Mouse (Mus musculus) CH12.LX (cell line): ENCODE measurements around the gene Serinc1. TPM values are rescaled to one million over a fixed set of nuclear protein-coding genes. Genes with fewer than 3 reads are reported as not detected.
A peak's percentile ranks its signal among the peaks of the same experiment; 100 is the strongest.

Experiments
- DNase-seq: peaks from one replicate; pipeline ENCODE4 v3.0.0-alpha.2; 2013; ENCODE audit errors: extremely low read depth
- H3K27ac ChIP-seq: 2 replicates; pipeline ENCODE4 v1.5.1; 2012; ENCODE audit warnings: low read depth, mild to moderate bottlenecking, control low read depth, moderate library complexity; ENCODE audit not compliant: insufficient read depth
- H3K27me3 ChIP-seq: replicated peaks from 2 replicates; pipeline ENCODE3; 2012; ENCODE audit warnings: inconsistent platforms
- H3K36me3 ChIP-seq, 2 experiments: replicated peaks in 1 of 2; 2 replicates each; pipeline versions ENCODE3 to v1.6.1; 2012; ENCODE audit warnings: inconsistent platforms in 1 of 2, low read length in 1 of 2, mild to moderate bottlenecking in 1 of 2, mixed read lengths in 1 of 2, moderate library complexity in 1 of 2; ENCODE audit not compliant: control insufficient read depth in 1 of 2, insufficient read depth in 1 of 2
- H3K4me1 ChIP-seq, 2 experiments: 2 replicates each; pipeline ENCODE4 v1.6.1; 2012; ENCODE audit warnings: inconsistent platforms in 1 of 2, moderate library complexity in 1 of 2; ENCODE audit not compliant: insufficient read depth in 2 of 2, control insufficient read depth in 1 of 2
- H3K4me2 ChIP-seq: 2 replicates; pipeline ENCODE4 v1.6.1; 2012; ENCODE audit warnings: low read depth, mild to moderate bottlenecking, control low read depth; ENCODE audit not compliant: poor library complexity, insufficient read depth, severe bottlenecking
- H3K4me3 ChIP-seq, 3 experiments: fragments of 150-350 bp in 1 of 3; sonication (generic) in 1 of 3; replicated peaks in 1 of 3; 2 replicates each; pipeline versions ENCODE3 to v1.5.1; 2011 to 2012; ENCODE audit warnings: low read depth in 2 of 3, low read length in 2 of 3, mild to moderate bottlenecking in 2 of 3, moderate library complexity in 2 of 3, control low read depth in 1 of 3, improper control_type of control experiment in 1 of 3, inconsistent platforms in 1 of 3, mixed read lengths in 1 of 3; ENCODE audit not compliant: poor library complexity in 1 of 3
- H3K79me2 ChIP-seq: replicated peaks from 2 replicates; pipeline ENCODE4 v1.6.1; 2012; ENCODE audit warnings: mild to moderate bottlenecking, moderate library complexity; ENCODE audit not compliant: control insufficient read depth, poor library complexity, insufficient read depth, severe bottlenecking; ENCODE audit errors: extremely low read depth
- H3K9ac ChIP-seq: 2 replicates; pipeline ENCODE4 v1.6.1; 2012; ENCODE audit warnings: low read depth, mild to moderate bottlenecking, control low read depth, moderate library complexity; ENCODE audit not compliant: insufficient read depth
- H3K9me3 ChIP-seq: replicated peaks from 2 replicates; pipeline ENCODE3; 2012; ENCODE audit warnings: low read length, inconsistent platforms, mixed read lengths
- CHD2 ChIP-seq: IDR thresholded peaks from 2 replicates; pipeline ENCODE4 v1.6.1; 2011; ENCODE audit warnings: low read length, improper control_type of control experiment
- CTCF ChIP-seq, 2 experiments: IDR thresholded peaks in 1 of 2; conservative IDR thresholded peaks in 1 of 2; 2 replicates each; pipeline ENCODE4 v1.5.1; 2011 to 2012; ENCODE audit warnings: low read depth in 2 of 2, low read length in 2 of 2, improper control_type of control experiment in 1 of 2, inconsistent platforms in 1 of 2, mild to moderate bottlenecking in 1 of 2, moderate library complexity in 1 of 2
- ELF1 ChIP-seq: IDR thresholded peaks from 2 replicates; pipeline ENCODE4 v1.6.1; 2014; ENCODE audit warnings: low read depth, mild to moderate bottlenecking, inconsistent platforms, low read length, improper control_type of control experiment
- GABPA ChIP-seq: IDR thresholded peaks from 2 replicates; pipeline ENCODE4 v1.6.1; 2012; ENCODE audit warnings: low read depth, low read length, improper control_type of control experiment, inconsistent platforms; ENCODE audit not compliant: insufficient replicate concordance
- HCFC1 ChIP-seq: IDR thresholded peaks from 2 replicates; pipeline ENCODE4 v1.6.1; 2012; ENCODE audit warnings: low read depth, mild to moderate bottlenecking, inconsistent platforms, low read length, improper control_type of control experiment
- KAT2A ChIP-seq: IDR thresholded peaks from 2 replicates; pipeline ENCODE4 v1.6.1; 2012; ENCODE audit warnings: low read length, improper control_type of control experiment, inconsistent platforms; ENCODE audit not compliant: insufficient replicate concordance
- MAFK ChIP-seq: IDR thresholded peaks from 2 replicates; pipeline ENCODE4 v1.6.1; 2011; ENCODE audit warnings: low read length, improper control_type of control experiment; ENCODE audit not compliant: insufficient replicate concordance
- MAZ ChIP-seq: IDR thresholded peaks from 2 replicates; pipeline ENCODE4 v1.6.1; 2012; ENCODE audit warnings: low read depth, mild to moderate bottlenecking, inconsistent platforms, low read length, improper control_type of control experiment, moderate library complexity
- MXI1 ChIP-seq: IDR thresholded peaks from 2 replicates; pipeline ENCODE4 v1.6.1; 2011; ENCODE audit warnings: mild to moderate bottlenecking, low read depth, low read length, improper control_type of control experiment
- PAX5 ChIP-seq: IDR thresholded peaks from 2 replicates; pipeline ENCODE4 v1.6.1; 2012; ENCODE audit warnings: low read length, inconsistent platforms, mixed read lengths
- RCOR1 ChIP-seq: conservative IDR thresholded peaks from 2 replicates; pipeline ENCODE4 v1.6.1; 2012; ENCODE audit warnings: low read depth, mild to moderate bottlenecking, inconsistent platforms, low read length, improper control_type of control experiment
- TBP ChIP-seq: conservative IDR thresholded peaks from 2 replicates; pipeline ENCODE4 v1.6.1; 2011; ENCODE audit warnings: low read depth, low read length, improper control_type of control experiment
- TCF12 ChIP-seq: IDR thresholded peaks from 2 replicates; pipeline ENCODE4 v1.6.1; 2014; ENCODE audit warnings: low read depth, mild to moderate bottlenecking, inconsistent platforms, low read length, improper control_type of control experiment
- USF1 ChIP-seq: IDR thresholded peaks from 2 replicates; pipeline ENCODE4 v1.6.1; 2014; ENCODE audit warnings: low read depth, mild to moderate bottlenecking, inconsistent platforms, low read length, improper control_type of control experiment
- USF2 ChIP-seq: conservative IDR thresholded peaks from 2 replicates; pipeline ENCODE4 v1.6.1; 2011; ENCODE audit warnings: low read depth, low read length, improper control_type of control experiment
- ZMIZ1 ChIP-seq: IDR thresholded peaks from 2 replicates; pipeline ENCODE4 v1.6.1; 2012; ENCODE audit warnings: low read depth, mild to moderate bottlenecking, inconsistent platforms, low read length, improper control_type of control experiment
- ZNF384 ChIP-seq: IDR thresholded peaks from 2 replicates; pipeline ENCODE4 v1.6.1; 2012; ENCODE audit warnings: low read depth, low read length, improper control_type of control experiment, inconsistent platforms
- dilution Hi-C: fragments of 300-500 bp; cut with MboI; formaldehyde crosslinking; loops from 2 replicates; pipeline ENCODE4 v1.14.3; 2020; ENCODE audit warnings: low sequenced_read_pairs; ENCODE audit not compliant: extremely low pct_unique_long_range_greater_than_20kb, extremely low pct_ligation_motif_present
- in situ Hi-C: fragments of 300-500 bp; cut with MboI; formaldehyde crosslinking; loops from 3 replicates; pipeline ENCODE4 v1.14.3; 2019; ENCODE audit warnings: low sequenced_read_pairs, low pct_ligation_motif_present, low pct_unique_long_range_greater_than_20kb, mixed read lengths
- polyA plus RNA-seq: library from polyadenylated mRNA; unstranded; fragments of >175 nt; gene quantifications from 2 replicates; pipeline ENCODE4 v1.2.1, GENCODE M21; 2012; ENCODE audit warnings: low read depth; ENCODE audit not compliant: insufficient read length
- total RNA-seq, 2 experiments: library from RNA; depleted of rRNA; stranded (reverse); fragments of 300-350 nt in 1 of 2; fragments of >200 nt in 1 of 2; gene quantifications; 2 replicates each; pipeline ENCODE4 v1.2.3; 2012 to 2014

The Serinc1 gene
- total and polyA plus RNA-seq, 3 experiments, result 40.8 to 74.7 (median 56.2) TPM

GRCm38 (mm10) chr10:57531076-57531475 is 1.3 kb downstream of the Serinc1 start:
- Histone ChIP-seq H3K27me3 (no peaks in the 10 kb centered on the region), H3K9ac (peak overlapping the region; percentile 79; the same call in 1 of the 2 replicates), H3K4me1 (peaks cover 0 to 25% of the 10 kb centered on the region in 2 experiments; a peak in 3 of 4 replicates), H3K9me3 (no peaks in the 10 kb centered on the region), H3K36me3 (peaks cover 7 to 23% of the 10 kb centered on the region in 2 experiments), H3K79me2 (peaks cover 36% of the 10 kb centered on the region), H3K27ac (no peak overlapping the region), H3K4me2 (peak overlapping the region; percentile 88), H3K4me3 (peak overlapping the region; percentile 73 to 96 (median 84))
- TF ChIP-seq CHD2, result no peak
- in situ Hi-C loops, result no loop called here
- no peak for DNase-seq
- dilution Hi-C loops, result no loop called here

GRCm38 (mm10) chr10:57526469-57526868 is 5.9 kb downstream of the Serinc1 start:
- no peaks in the 10 kb centered on the region for H3K27me3 ChIP-seq
- in situ Hi-C loops (loop anchor here (5.0 kb wide), 1 partner anchor 34 kb away; no protein-coding TSS in a partner anchor), dilution Hi-C loops (no loop called here)
- DNase-seq, result no peak
- no peak overlapping the region for H3K9ac ChIP-seq
- H3K4me3 ChIP-seq, result no peak overlapping the region
- H3K9me3 ChIP-seq, result no peaks in the 10 kb centered on the region
- TF ChIP-seq ELF1 (no peak), KAT2A (no peak), ZNF384 (no peak), USF1 (no peak), RCOR1 (no peak), PAX5 (no peak), TBP (no peak), MAFK (no peak), HCFC1 (no peak), GABPA (no peak), CHD2 (no peak), ZMIZ1 (no peak), TCF12 (no peak), CTCF (conservative IDR thresholded peaks at IDR 0.05 in 1 of 2, IDR thresholded peaks at IDR 0.05 in 1 of 2; ENCODE audit: low read depth in 2 of 2, low read length in 2 of 2) (no peak), MXI1 (no peak), USF2 (no peak), MAZ (no peak)
- H3K36me3 ChIP-seq, result peaks cover 19 to 54% of the 10 kb centered on the region in 2 experiments
- H3K4me1 ChIP-seq, result peaks cover 0 to 25% of the 10 kb centered on the region in 2 experiments; a peak in 3 of 4 replicates
- peaks cover 36% of the 10 kb centered on the region for H3K79me2 ChIP-seq
- no peak overlapping the region for H3K4me2 ChIP-seq
- H3K27ac ChIP-seq, result no peak overlapping the region
